Mouse (Mus musculus): ENCODE measurements around the gene Furin.
"Not testable (repeated sequence)": the region's sequence is repeated elsewhere in the genome, so short reads cannot be mapped to it uniquely, and the experiment has no call there.

Furin gene

GRCm38 (mm10) chr7:80400571-80400970 is 4.7 kb downstream of the Furin start:
- DNase-seq = no peak

- peak; percentile 89 for DNase-seq
Measured at GRCm38 (mm10) chr7:80400099-80400498, 5.1 kb downstream of the Furin start.

GRCm38 (mm10) chr7:80398654-80399444 is 6.4 kb downstream of the Furin start:
- DNase-seq = no peak

GRCm38 (mm10) chr7:80397986-80398385 is 7.2 kb downstream of the Furin start:
- no peak for DNase-seq

- not testable (repeated sequence) for DNase-seq
Measured at GRCm38 (mm10) chr7:80396427-80396826, 8.8 kb downstream of the Furin start.

GRCm38 (mm10) chr7:80394600-80394999 is 10.6 kb downstream of the Furin start:
- DNase-seq = no peak

- no peak for DNase-seq
Measured at GRCm38 (mm10) chr7:80392119-80392518, 13.1 kb downstream of the Furin start.

- peak; percentile 90 for DNase-seq
Measured at GRCm38 (mm10) chr7:80387633-80388543, 17.3 kb downstream of the Furin start, which contains the start of gene Fes. Gene Fes, minus strand, starts transcription at chr7:80387946.

- peak; percentile 53 for DNase-seq
Measured at GRCm38 (mm10) chr7:80387033-80387632, 18.1 kb downstream of the Furin start.

GRCm38 (mm10) chr7:80386235-80386930 is 18.9 kb downstream of the Furin start:
- DNase-seq = peak; percentile 96

- DNase-seq = no peak
Measured at GRCm38 (mm10) chr7:80382919-80383318, 22.3 kb downstream of the Furin start.

GRCm38 (mm10) chr7:80379531-80379930 is 25.7 kb downstream of the Furin start:
- DNase-seq = peak; percentile 56

GRCm38 (mm10) chr7:80377471-80377870 is 27.8 kb downstream of the Furin start:
- peak; percentile 86 for DNase-seq

GRCm38 (mm10) chr7:80376192-80376591 is 29.0 kb downstream of the Furin start:
- no peak for DNase-seq

GRCm38 (mm10) chr7:80375376-80376039 is 29.7 kb downstream of the Furin start:
- peak; percentile 62 for DNase-seq

GRCm38 (mm10) chr7:80374733-80375132 is 30.5 kb downstream of the Furin start:
- no peak for DNase-seq

GRCm38 (mm10) chr7:80374280-80374679 is 31.0 kb downstream of the Furin start:
- no peak for DNase-seq

- no peak for DNase-seq
Measured at GRCm38 (mm10) chr7:80373850-80374249, 31.4 kb downstream of the Furin start.

GRCm38 (mm10) chr7:80373352-80373751 is 31.9 kb downstream of the Furin start:
- DNase-seq = no peak

GRCm38 (mm10) chr7:80372667-80373066 is 32.6 kb downstream of the Furin start:
- DNase-seq = no peak

- DNase-seq = no peak
Measured at GRCm38 (mm10) chr7:80372166-80372565, 33.1 kb downstream of the Furin start.

All from lung, postnatal 36 days (tissue).